Mouse (Mus musculus): Measurements from ENCODE around the gene Ager.
A peak's percentile ranks its signal among the peaks of the same experiment; 100 is the strongest.

DNA sequence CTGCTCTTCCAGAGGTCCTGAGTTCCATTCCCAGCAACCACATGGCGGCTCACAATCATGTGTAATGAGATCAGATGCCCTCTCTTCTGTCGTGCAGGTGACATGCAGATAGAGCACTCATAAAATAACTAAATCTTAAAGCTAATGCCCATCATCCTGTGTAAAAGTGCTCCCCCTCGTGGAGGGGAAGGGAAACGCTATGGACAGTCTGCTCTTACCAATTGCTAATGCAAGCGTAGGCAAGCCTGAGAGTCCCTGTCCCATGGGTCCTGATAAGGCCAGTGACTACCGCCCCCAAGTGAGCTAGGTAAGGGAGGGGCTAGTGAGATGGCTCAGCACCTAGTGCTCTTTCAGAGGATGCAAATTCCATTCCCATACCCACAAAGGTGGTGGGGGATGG, 21.3 kb downstream of the Ager start:
- TF ChIP-seq TAL1 (conservative IDR thresholded peaks at IDR 0.05; ENCODE audit: low read depth, low read length) (no peak), CTCF (IDR thresholded peaks at IDR 0.05; ENCODE audit: low read depth, low read length) (peak; percentile 95), GATA1 (IDR thresholded peaks at IDR 0.05; ENCODE audit: borderline replicate concordance, low read length) (no peak), POLR2AphosphoS5 (IDR thresholded peaks at IDR 0.05; ENCODE audit: insufficient replicate concordance, low read depth, low read length) (no peak), GATA2 (IDR thresholded peaks at IDR 0.05; ENCODE audit: borderline replicate concordance, low read depth, low read length) (no peak)
